Mouse (Mus musculus) layer of hippocampus, postnatal 10 days (tissue): ENCODE measurements around the gene Dnmt3a. TPM values are rescaled to one million over a fixed set of nuclear protein-coding genes. Genes with fewer than 3 reads are reported as not detected.

ENCODE experiments used
- DNase-seq, 2 experiments: peaks; one replicate each; pipeline ENCODE4 v3.0.0; 2021; ENCODE audit warnings: low spot score in 2 of 2
- total RNA-seq, 2 experiments: library from RNA; stranded (reverse); gene quantifications; 2 replicates each; pipeline ENCODE4 v1.2.3; 2021

Gene Dnmt3a
- total RNA-seq, 2 experiments from 2014 or later = 288 to 295 TPM

GRCm38 (mm10) chr12:3817566-3817965 lies 11.8 kb downstream of the Dnmt3a start:
- peak in 1 of 2 experiments; percentile 22 for DNase-seq

GRCm38 (mm10) chr12:3819899-3820298 lies 14.1 kb downstream of the Dnmt3a start:
- DNase-seq = no peak

GRCm38 (mm10) chr12:3823408-3823807 lies 17.6 kb downstream of the Dnmt3a start:
- no peak for DNase-seq

GRCm38 (mm10) chr12:3824906-3825713 lies 19.3 kb downstream of the Dnmt3a start:
- DNase-seq = no peak

- no peak for DNase-seq
Observed at GRCm38 (mm10) chr12:3825714-3826080, 19.9 kb downstream of the Dnmt3a start.

GRCm38 (mm10) chr12:3827771-3828170 lies 22.0 kb downstream of the Dnmt3a start:
- DNase-seq = no peak

- DNase-seq = no peak
Observed at GRCm38 (mm10) chr12:3833059-3833760, 27.4 kb downstream of the Dnmt3a start.

- DNase-seq = peak; percentile 89 to 91
Observed at GRCm38 (mm10) chr12:3833851-3834273, 28.1 kb downstream of the Dnmt3a start.

- peak in 1 of 2 experiments; percentile 72 for DNase-seq
Observed at GRCm38 (mm10) chr12:3834373-3835314, 28.8 kb downstream of the Dnmt3a start.

- no peak for DNase-seq
Observed at GRCm38 (mm10) chr12:3835576-3835975, 29.8 kb downstream of the Dnmt3a start.

GRCm38 (mm10) chr12:3837081-3837832 lies 31.4 kb downstream of the Dnmt3a start:
- no peak for DNase-seq

- DNase-seq = no peak
Observed at GRCm38 (mm10) chr12:3838009-3838408, 32.2 kb downstream of the Dnmt3a start.

GRCm38 (mm10) chr12:3839662-3840061 lies 33.9 kb downstream of the Dnmt3a start:
- no peak for DNase-seq

GRCm38 (mm10) chr12:3841121-3841520 lies 35.3 kb downstream of the Dnmt3a start:
- no peak for DNase-seq

- no peak for DNase-seq
Observed at GRCm38 (mm10) chr12:3842843-3843242, 37.0 kb downstream of the Dnmt3a start.

- DNase-seq = no peak
Observed at GRCm38 (mm10) chr12:3843371-3843861, 37.6 kb downstream of the Dnmt3a start.

GRCm38 (mm10) chr12:3843918-3844317 lies 38.1 kb downstream of the Dnmt3a start:
- DNase-seq = no peak

- no peak for DNase-seq
Observed at GRCm38 (mm10) chr12:3844335-3844734, 38.5 kb downstream of the Dnmt3a start.

GRCm38 (mm10) chr12:3849481-3849880 lies 43.7 kb downstream of the Dnmt3a start:
- no peak for DNase-seq

GRCm38 (mm10) chr12:3850165-3850564 lies 44.4 kb downstream of the Dnmt3a start:
- no peak for DNase-seq
